Mouse (Mus musculus) MEL (cell line): ENCODE results near the gene Gpc5.

ENCODE experiments used
- CHD2 ChIP-seq: IDR thresholded peaks from 2 replicates; pipeline ENCODE4 v1.6.1; 2011; ENCODE audit warnings: low read length, improper control_type of control experiment
- CTCF ChIP-seq, 3 experiments: IDR thresholded peaks in 2 of 3; conservative IDR thresholded peaks in 1 of 3; 2 replicates each; pipeline ENCODE4 v1.5.1; 2011 to 2012; ENCODE audit warnings: low read length in 3 of 3, low read depth in 2 of 3, mild to moderate bottlenecking in 2 of 3, improper control_type of control experiment in 1 of 3, inconsistent platforms in 1 of 3, mixed read lengths in 1 of 3, moderate library complexity in 1 of 3; ENCODE audit not compliant: control insufficient read depth in 1 of 3, insufficient read depth in 1 of 3, poor library complexity in 1 of 3, severe bottlenecking in 1 of 3
- EP300 ChIP-seq, 2 experiments: IDR thresholded peaks; 2 replicates each; pipeline ENCODE4 v1.6.1; 2011; ENCODE audit warnings: improper control_type of control experiment in 2 of 2, low read length in 2 of 2, low read depth in 1 of 2, mild to moderate bottlenecking in 1 of 2
- HCFC1 ChIP-seq: IDR thresholded peaks from 2 replicates; pipeline ENCODE4 v1.6.1; 2012; ENCODE audit warnings: low read depth, mild to moderate bottlenecking, inconsistent platforms, low read length, improper control_type of control experiment, moderate library complexity
- MAFK ChIP-seq: IDR thresholded peaks from 2 replicates; pipeline ENCODE4 v1.6.1; 2011; ENCODE audit warnings: low read depth, mild to moderate bottlenecking, low read length, improper control_type of control experiment, borderline replicate concordance
- MAX ChIP-seq: IDR thresholded peaks from 2 replicates; pipeline ENCODE4 v1.6.1; 2011; ENCODE audit warnings: low read length, improper control_type of control experiment
- NELFE ChIP-seq: IDR thresholded peaks from 2 replicates; pipeline ENCODE4 v1.6.1; 2011; ENCODE audit warnings: low read depth, low read length, improper control_type of control experiment
- POLR2AphosphoS5 ChIP-seq: IDR thresholded peaks from 2 replicates; pipeline ENCODE4 v1.6.1; 2012; ENCODE audit warnings: low read depth, borderline replicate concordance, mild to moderate bottlenecking, inconsistent platforms, low read length, moderate library complexity, mixed read lengths
- SIN3A ChIP-seq: IDR thresholded peaks from 2 replicates; pipeline ENCODE4 v1.6.1; 2012; ENCODE audit warnings: low read length, improper control_type of control experiment, inconsistent platforms
- SMC3 ChIP-seq: IDR thresholded peaks from 2 replicates; pipeline ENCODE4 v1.6.1; 2011; ENCODE audit warnings: low read depth, low read length, improper control_type of control experiment
- TBP ChIP-seq: IDR thresholded peaks from 2 replicates; pipeline ENCODE4 v1.8.0; 2011; ENCODE audit warnings: low read depth, low read length, improper control_type of control experiment
- TCF12 ChIP-seq: IDR thresholded peaks from 2 replicates; pipeline ENCODE4 v1.6.1; 2014; ENCODE audit warnings: low read depth, mild to moderate bottlenecking, inconsistent platforms, low read length, improper control_type of control experiment, moderate library complexity
- UBTF ChIP-seq: IDR thresholded peaks from 2 replicates; pipeline ENCODE4 v1.6.1; 2012; ENCODE audit warnings: low read depth, mild to moderate bottlenecking, inconsistent platforms, low read length, improper control_type of control experiment, moderate library complexity, borderline replicate concordance; ENCODE audit not compliant: insufficient read depth
- ZMIZ1 ChIP-seq: IDR thresholded peaks from 2 replicates; pipeline ENCODE4 v1.6.1; 2012; ENCODE audit warnings: low read depth, mild to moderate bottlenecking, inconsistent platforms, low read length, improper control_type of control experiment, moderate library complexity

- TF ChIP-seq CTCF (IDR thresholded peaks at IDR 0.05 in 2 of 3, conservative IDR thresholded peaks at IDR 0.05 in 1 of 3; ENCODE audit: control insufficient read depth in 1 of 3, insufficient read depth in 1 of 3, low read depth in 2 of 3, low read length in 3 of 3, poor library complexity in 1 of 3, severe bottlenecking in 1 of 3) = no peak
- no peak for TF ChIP-seq UBTF
- TF ChIP-seq SMC3 = no peak
- no peak for TF ChIP-seq SIN3A
- no peak for TF ChIP-seq NELFE
- no peak for TF ChIP-seq POLR2AphosphoS5
- TF ChIP-seq MAFK = no peak
- no peak for TF ChIP-seq HCFC1
- TF ChIP-seq EP300 (IDR thresholded peaks at IDR 0.05; ENCODE audit: low read depth in 1 of 2, low read length in 2 of 2) = no peak
- no peak for TF ChIP-seq TBP
- TF ChIP-seq ZMIZ1 = no peak
- no peak for TF ChIP-seq MAX
- TF ChIP-seq CHD2 = no peak
- TF ChIP-seq TCF12 = no peak
Observed at GRCm38 (mm10) chr14:115269703-115270402, 177.8 kb downstream of the Gpc5 start.
